Mouse (Mus musculus) embryonic fibroblast, embryonic 13.5 days (primary cell): ENCODE measurements at regions not wholly inside any gene's neighbourhood (a gene's known extent, or its start where the extent isn't known, plus 50 kb on each side); places are given as distances from the start of the nearest gene placed in this dataset.

Source experiments
- CTCF ChIP-seq: IDR thresholded peaks from 2 replicates; pipeline ENCODE4 v1.5.1; 2011; ENCODE audit warnings: mild to moderate bottlenecking, control low read depth, low read length, moderate library complexity, borderline replicate concordance; ENCODE audit not compliant: insufficient read depth
- POLR2A ChIP-seq: IDR thresholded peaks from 2 replicates; pipeline ENCODE4 v1.6.1; 2011; ENCODE audit warnings: low read depth, mild to moderate bottlenecking, control low read depth, low read length, moderate library complexity

DNA sequence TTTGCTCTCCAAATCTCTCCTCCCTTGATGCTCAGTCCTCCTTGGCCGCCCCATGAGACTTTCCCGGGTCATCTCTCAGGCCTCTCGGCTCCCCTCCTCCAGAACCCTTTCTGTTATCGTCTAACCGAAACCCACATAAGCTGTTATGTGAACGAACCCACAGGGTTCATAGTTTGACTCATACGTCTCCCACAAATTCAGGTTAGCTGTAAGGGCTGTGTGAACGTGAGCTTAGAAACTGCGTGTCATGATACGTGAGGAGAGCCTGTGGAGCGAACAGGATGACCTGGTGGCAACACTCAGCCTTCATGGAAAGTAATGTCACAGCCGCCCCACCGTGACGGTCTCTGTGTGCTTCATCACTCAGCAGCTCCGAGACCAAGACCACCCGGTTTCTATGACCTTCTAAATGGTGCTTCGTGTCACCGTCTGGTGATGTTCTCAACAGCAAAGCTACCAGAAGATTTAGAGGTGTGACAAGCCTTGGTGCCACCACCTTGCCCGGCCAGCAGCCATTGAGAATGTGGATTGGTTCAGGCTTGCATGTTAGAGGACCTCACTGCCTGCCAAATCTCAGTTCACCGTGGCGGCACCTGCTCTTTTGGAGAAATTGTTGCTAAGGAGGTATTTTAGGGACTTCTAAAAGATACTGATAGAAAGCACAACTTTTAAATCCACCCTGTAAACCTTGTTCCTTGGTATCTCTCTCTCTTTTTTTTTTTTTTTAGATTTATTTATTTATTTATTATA is 107.4 kb downstream of the Ets2 start:
- TF ChIP-seq POLR2A (no peak), CTCF (no peak)
